Mouse (Mus musculus) kidney, adult 2 months (tissue): ENCODE data around the gene Mars. TPM values are rescaled to one million over a fixed set of nuclear protein-coding genes. Genes with fewer than 3 reads are reported as not detected.
"Not testable (repeated sequence)": the region's sequence is repeated elsewhere in the genome, so short reads cannot be mapped to it uniquely, and the experiment has no call there.

Source experiments
- DNase-seq: peaks from one replicate; pipeline ENCODE4 v3.0.0; 2021
- H3K27ac ChIP-seq: fragments of 200-500 bp; 2 replicates; pipeline ENCODE4 v1.5.1; 2012; ENCODE audit warnings: low read depth, low read length, control low read depth, inconsistent platforms; ENCODE audit not compliant: insufficient read depth
- H3K27me3 ChIP-seq: fragments of 200-500 bp; replicated peaks from 2 replicates; pipeline ENCODE4 v1.6.1; 2012; ENCODE audit warnings: mild to moderate bottlenecking, moderate library complexity, low read length, inconsistent platforms; ENCODE audit not compliant: control insufficient read depth, insufficient read depth
- H3K36me3 ChIP-seq: fragments of 200-500 bp; 2 replicates; pipeline ENCODE4 v1.6.1; 2012; ENCODE audit warnings: mild to moderate bottlenecking, moderate library complexity, low read length, inconsistent platforms; ENCODE audit not compliant: control insufficient read depth, insufficient read depth
- H3K4me1 ChIP-seq: fragments of 200-500 bp; 2 replicates; pipeline ENCODE4 v1.6.1; 2011; ENCODE audit warnings: low read length; ENCODE audit not compliant: control insufficient read depth, insufficient read depth
- H3K4me3 ChIP-seq: fragments of 200-500 bp; 2 replicates; pipeline ENCODE4 v1.5.1; 2011; ENCODE audit warnings: mild to moderate bottlenecking, low read depth, low read length, control low read depth; ENCODE audit not compliant: insufficient read depth
- CTCF ChIP-seq: fragments of 200-500 bp; conservative IDR thresholded peaks from 2 replicates; pipeline ENCODE4 v1.5.1; 2011; ENCODE audit warnings: low read depth, mild to moderate bottlenecking, control low read depth, low read length, moderate library complexity, mixed read lengths; ENCODE audit not compliant: insufficient read depth, insufficient read length
- POLR2A ChIP-seq: fragments of 200-500 bp; IDR thresholded peaks from one replicate; pipeline ENCODE4 v1.6.1; 2011; ENCODE audit warnings: low read depth, low read length, control low read depth
- WGBS: fragments of 180-500 bp; shearing (Covaris S2); methylation state at CpG from one replicate; pipeline ENCODE4 v1.1.7; 2018; 5-methylcytosine and 5-hydroxymethylcytosine counted together
- polyA plus RNA-seq: library from polyadenylated mRNA; depleted of rRNA; stranded (reverse); fragments of >200 nt; gene quantifications from 2 replicates; pipeline ENCODE4 v1.2.3, GENCODE M21; 2012

Gene Mars
- polyA plus RNA-seq, 1 experiment, result 44.4 TPM

- peak overlapping the region; percentile 69 for H3K4me3 ChIP-seq
- DNase-seq, result no peak
- no peaks in the 10 kb centered on the region for H3K4me1 ChIP-seq
- H3K36me3 ChIP-seq, result peaks cover 1% of the 10 kb centered on the region; the same call in 1 of the 2 replicates
- WGBS, result 32% methylated on average over 23 of the region's 23 CpGs
- no peak overlapping the region for H3K27ac ChIP-seq
- no peaks in the 10 kb centered on the region for H3K27me3 ChIP-seq
- TF ChIP-seq CTCF (no peak), POLR2A (no peak)
Measured at GRCm38 (mm10) chr10:127310523-127311475, 787 bp downstream of the Mars start.

- not testable (repeated sequence) for H3K4me1 ChIP-seq
- WGBS, result 82% methylated on average over 3 of the region's 3 CpGs
Measured at GRCm38 (mm10) chr10:127309167-127309566, 2.4 kb downstream of the Mars start.

GRCm38 (mm10) chr10:127303136-127303535, 8.4 kb downstream of the Mars start:
- no peak overlapping the region for H3K27ac ChIP-seq

More at GRCm38 (mm10) chr10:127309167-127309566, 2.4 kb downstream of the Mars start:
- not testable (repeated sequence) for H3K36me3 ChIP-seq, H3K27ac ChIP-seq, H3K27me3 ChIP-seq, DNase-seq, H3K4me3 ChIP-seq

GRCm38 (mm10) chr10:127300361-127300760, 11.2 kb downstream of the Mars start:
- H3K27me3 ChIP-seq, result no peaks in the 10 kb centered on the region
- H3K4me1 ChIP-seq, result no peaks in the 10 kb centered on the region
- H3K36me3 ChIP-seq, result peaks cover 8% of the 10 kb centered on the region
- no peak for TF ChIP-seq CTCF
- no peak for TF ChIP-seq POLR2A
- no peak for DNase-seq
- WGBS, result 97% methylated on average over 6 of the region's 6 CpGs
- no peak overlapping the region for H3K27ac ChIP-seq
- H3K4me3 ChIP-seq, result no peak overlapping the region

More at GRCm38 (mm10) chr10:127303136-127303535, 8.4 kb downstream of the Mars start:
- WGBS, result 94% methylated on average over 11 of the region's 11 CpGs
- no peak for TF ChIP-seq CTCF
- TF ChIP-seq POLR2A, result no peak
- H3K4me3 ChIP-seq, result no peak overlapping the region
- peaks cover 4% of the 10 kb centered on the region for H3K36me3 ChIP-seq
- no peak for DNase-seq
- no peaks in the 10 kb centered on the region for H3K4me1 ChIP-seq
- no peaks in the 10 kb centered on the region for H3K27me3 ChIP-seq

GRCm38 (mm10) chr10:127297015-127297871, 14.3 kb downstream of the Mars start:
- Histone ChIP-seq H3K27me3 (no peaks in the 10 kb centered on the region), H3K27ac (no peak overlapping the region), H3K36me3 (peaks cover 8% of the 10 kb centered on the region), H3K4me3 (no peak overlapping the region), H3K4me1 (peaks cover 13% of the 10 kb centered on the region; the same call in 1 of the 2 replicates)
- WGBS, result 88% methylated on average over 16 of the region's 16 CpGs
- DNase-seq, result no peak
- TF ChIP-seq CTCF, result no peak
- TF ChIP-seq POLR2A, result no peak

- Histone ChIP-seq H3K36me3 (peaks cover 8% of the 10 kb centered on the region), H3K27ac (no peak overlapping the region), H3K4me1 (peaks cover 16% of the 10 kb centered on the region; the same call in 1 of the 2 replicates), H3K27me3 (no peaks in the 10 kb centered on the region), H3K4me3 (no peak overlapping the region)
- no peak for TF ChIP-seq CTCF
- TF ChIP-seq POLR2A, result no peak
- DNase-seq, result no peak
- WGBS, result 83% methylated on average over 24 of the region's 24 CpGs
Measured at GRCm38 (mm10) chr10:127295986-127296794, 15.4 kb downstream of the Mars start.
